Mouse (Mus musculus) cerebral cortex, adult 2 months (tissue): Measurements from ENCODE around the gene Gm47996.

Source experiments
- WGBS: fragments of 180-500 bp; shearing (Covaris S2); methylation state at CpG from one replicate; pipeline ENCODE4 v1.1.7; 2018; 5-methylcytosine and 5-hydroxymethylcytosine counted together

Gene Gm47996

GRCm38 (mm10) chr1:151209824-151210355, at the start of gene Gm47996:
Gene Gm47996 (plus strand): TSS chr1:151210131.
- 98% methylated on average over 4 of the region's 8 CpGs for WGBS

GRCm38 (mm10) chr1:151166031-151166430, 43.9 kb upstream of the Gm47996 start:
- WGBS: 87% methylated on average over 8 of the region's 8 CpGs

- WGBS: 57% methylated on average over 12 of the region's 12 CpGs
Measured at GRCm38 (mm10) chr1:151167297-151168047, 42.5 kb upstream of the Gm47996 start.

DNA sequence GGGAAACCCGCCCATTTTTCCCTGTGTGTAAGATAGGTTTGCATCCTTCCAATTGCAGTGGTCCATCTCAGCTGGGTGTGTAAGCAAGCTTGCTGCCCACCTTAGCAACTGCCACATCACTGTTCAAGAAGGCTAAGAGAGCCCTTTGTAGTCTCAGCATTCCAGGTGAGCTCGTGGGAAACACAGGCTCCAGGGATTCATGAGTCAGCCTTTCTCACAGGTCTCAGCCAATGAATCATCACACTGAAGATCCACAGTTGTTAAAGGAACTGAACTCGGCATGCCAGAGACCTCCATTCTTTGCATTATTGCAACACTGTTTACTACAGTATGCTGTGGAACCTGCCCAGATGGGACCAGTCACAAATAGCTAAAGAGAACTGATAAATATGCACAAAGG, 41.3 kb upstream of the Gm47996 start:
- WGBS: 65% methylated on average over 3 of the region's 3 CpGs

DNA sequence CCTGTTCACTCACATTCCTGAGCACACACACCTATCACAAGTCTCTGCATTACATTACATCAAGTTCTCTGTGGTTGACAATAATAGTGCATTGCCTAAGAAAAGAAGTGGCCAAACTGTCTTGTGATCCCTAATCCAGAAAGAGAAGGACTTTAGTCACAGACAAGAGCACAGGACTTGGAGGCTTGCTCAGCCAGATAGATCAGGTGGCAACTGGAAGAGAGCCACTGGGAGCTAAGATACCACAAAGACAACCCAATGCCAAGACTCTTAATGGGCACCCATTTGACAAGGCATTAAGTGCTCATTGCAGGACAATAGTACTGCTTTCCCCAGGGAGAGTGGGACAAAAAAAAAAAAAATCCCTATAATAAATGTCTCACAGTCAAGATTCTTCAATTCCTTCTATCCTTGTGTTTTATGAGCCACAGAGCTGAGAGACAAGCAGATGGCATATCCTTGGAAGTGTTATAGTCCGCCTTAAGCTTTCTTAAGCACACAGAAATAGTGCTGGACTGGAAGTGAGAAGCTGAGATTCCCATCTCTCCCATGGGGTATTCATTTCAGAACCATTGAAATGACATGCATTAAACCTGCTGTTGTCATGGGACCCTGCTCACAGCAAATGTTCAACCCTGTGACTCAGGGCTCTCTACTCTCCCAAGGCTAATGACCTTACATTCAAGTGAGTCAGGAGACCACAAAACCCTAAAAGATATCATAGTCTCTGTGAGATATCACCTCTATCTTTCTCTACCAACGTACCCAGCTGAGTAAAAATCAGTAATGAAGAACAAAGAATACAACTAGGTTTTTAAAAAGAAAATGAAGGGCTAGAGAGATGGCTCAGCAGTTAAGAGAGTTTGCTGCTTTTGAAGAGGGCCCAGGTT, 38.1 kb upstream of the Gm47996 start:
- 68% methylated on average over 2 of the region's 2 CpGs for WGBS

- WGBS: 32% methylated on average over 10 of the region's 10 CpGs
Measured at GRCm38 (mm10) chr1:151177030-151177936, 32.6 kb upstream of the Gm47996 start.

- 49% methylated on average over 4 of the region's 4 CpGs for WGBS
Measured at GRCm38 (mm10) chr1:151177937-151178271, 32.0 kb upstream of the Gm47996 start.

DNA sequence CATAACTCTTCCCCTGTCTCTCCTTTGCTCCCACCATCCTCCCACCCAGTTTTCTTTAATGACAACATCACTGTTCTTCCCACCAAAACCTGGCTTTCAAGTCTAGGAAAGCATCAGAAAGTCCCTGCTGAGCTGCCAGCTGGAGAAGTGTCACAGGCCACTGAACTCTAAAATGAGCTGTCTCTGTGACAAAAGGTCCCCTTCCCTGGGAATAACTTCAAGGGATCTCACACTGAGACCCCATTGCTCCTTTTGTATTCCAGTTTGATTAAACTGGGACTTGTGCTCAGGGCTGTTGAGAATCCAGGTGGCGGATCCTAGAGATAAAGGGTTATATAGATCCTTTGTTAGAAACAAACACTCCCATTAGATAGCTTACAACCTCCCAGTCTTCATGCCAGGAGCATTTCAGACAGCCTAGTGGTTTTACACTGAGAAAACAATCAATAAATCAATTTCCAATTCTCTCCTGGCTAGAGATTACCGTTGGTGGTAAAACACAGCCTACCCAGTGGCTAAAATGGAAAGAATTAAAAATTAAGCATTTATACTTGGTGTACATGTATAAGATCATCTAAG, 31.3 kb upstream of the Gm47996 start:
- 87% methylated on average over 2 of the region's 2 CpGs for WGBS

DNA sequence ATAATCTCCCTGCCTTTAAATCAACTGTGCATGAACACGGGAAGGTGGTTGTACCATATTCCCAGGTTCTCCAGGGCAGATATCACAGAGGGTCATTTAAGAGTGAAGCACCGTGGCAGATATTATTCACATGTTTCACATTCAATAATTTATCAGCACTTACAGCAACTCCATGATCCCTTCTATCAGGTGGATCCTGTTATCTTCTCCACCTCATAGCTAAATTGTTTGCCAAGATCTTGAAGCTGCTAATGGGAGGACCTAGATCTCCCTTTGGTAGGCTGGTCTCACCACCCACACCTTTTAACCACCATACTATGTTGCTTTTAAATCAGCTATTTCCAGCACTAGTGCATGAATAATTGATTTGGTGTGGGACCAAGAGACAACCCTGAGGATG, 29.8 kb upstream of the Gm47996 start:
- WGBS: 94% methylated on average over 2 of the region's 2 CpGs

DNA sequence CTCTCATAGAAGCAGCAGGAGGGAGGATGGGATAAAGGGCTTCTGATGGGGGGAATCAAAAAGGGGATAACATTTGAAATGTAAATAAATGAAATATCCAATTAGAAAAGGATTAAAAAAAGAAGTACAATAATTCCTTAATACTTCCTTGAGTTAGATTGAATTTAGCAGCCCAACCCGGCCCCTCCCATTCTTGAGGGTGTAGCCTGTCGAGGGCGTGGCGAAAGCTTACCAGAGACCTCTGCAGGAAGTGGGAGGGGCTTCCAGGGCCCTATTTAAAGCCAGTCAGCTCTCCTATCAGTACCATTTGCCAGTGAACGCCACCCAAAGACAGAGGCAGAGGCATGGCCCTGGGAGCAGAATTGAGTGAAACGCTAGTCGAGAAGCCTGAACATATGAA, 27.7 kb upstream of the Gm47996 start, which contains the start of gene Gm47985:
TSS of gene Gm47985 (plus strand) at position 272 of the 400 bp plus-strand sequence.
- no CpG with 5 or more reads among the region's 7 CpGs for WGBS

DNA sequence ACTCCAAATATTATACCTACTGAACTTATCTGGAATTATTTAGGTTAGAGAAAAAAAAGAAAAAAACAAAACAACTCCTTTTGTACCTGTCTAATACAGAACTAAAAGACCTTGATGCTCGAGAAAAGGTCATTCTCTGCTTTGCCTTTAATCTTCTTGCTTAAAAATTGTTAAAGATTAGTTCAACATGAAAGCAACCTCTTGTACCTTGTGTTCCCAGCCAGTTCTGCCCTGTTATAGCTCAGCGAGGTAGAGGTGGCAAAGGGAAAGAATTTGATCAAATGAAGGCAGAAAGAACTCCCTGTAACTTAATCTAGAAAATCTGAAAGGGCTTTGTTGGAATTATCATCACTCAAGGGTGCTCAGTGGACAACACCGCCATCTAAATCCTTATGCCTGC, 23.7 kb upstream of the Gm47996 start:
- 89% methylated on average over 3 of the region's 3 CpGs for WGBS

- WGBS: 78% methylated on average over 4 of the region's 4 CpGs
Measured at GRCm38 (mm10) chr1:151186879-151187424, 23.0 kb upstream of the Gm47996 start.

- 85% methylated on average over 4 of the region's 4 CpGs for WGBS
Measured at GRCm38 (mm10) chr1:151188469-151188868, 21.5 kb upstream of the Gm47996 start.

DNA sequence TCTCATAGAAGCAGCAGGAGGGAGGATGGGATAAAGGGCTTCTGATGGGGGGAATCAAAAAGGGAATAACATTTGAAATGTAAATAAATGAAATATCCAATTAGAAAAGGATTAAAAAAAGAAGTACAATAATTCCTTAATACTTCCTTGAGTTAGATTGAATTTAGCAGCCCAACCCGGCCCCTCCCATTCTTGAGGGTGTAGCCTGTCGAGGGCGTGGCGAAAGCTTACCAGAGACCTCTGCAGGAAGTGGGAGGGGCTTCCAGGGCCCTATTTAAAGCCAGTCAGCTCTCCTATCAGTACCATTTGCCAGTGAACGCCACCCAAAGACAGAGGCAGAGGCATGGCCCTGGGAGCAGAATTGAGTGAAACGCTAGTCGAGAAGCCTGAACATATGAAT, 17.9 kb upstream of the Gm47996 start, which contains the start of gene Gm8947:
TSS of gene Gm8947 (plus strand) at position 302 of the 400 bp plus-strand sequence.
- WGBS: 100% methylated on average over 2 of the region's 7 CpGs

DNA sequence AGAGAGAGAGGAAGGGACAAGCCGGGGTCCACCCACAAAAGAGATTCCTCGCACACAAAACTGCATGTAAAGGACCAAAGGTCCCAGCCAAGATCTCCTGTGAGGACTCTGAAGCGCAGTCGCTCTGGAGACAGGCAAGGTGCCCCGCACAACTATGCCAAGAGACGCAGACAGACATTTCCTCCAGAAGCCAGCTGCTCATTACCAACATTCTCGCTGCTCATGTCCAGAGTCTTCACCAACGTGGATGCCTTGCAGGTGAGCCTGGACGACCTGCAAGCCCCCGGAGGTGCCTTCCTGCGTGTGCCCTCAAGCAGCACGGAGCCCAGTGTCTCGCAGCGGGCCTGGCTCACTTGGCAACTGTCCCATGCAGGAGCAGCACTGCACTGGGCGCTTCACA, 17.2 kb upstream of the Gm47996 start:
- WGBS: 91% methylated on average over 15 of the region's 15 CpGs

DNA sequence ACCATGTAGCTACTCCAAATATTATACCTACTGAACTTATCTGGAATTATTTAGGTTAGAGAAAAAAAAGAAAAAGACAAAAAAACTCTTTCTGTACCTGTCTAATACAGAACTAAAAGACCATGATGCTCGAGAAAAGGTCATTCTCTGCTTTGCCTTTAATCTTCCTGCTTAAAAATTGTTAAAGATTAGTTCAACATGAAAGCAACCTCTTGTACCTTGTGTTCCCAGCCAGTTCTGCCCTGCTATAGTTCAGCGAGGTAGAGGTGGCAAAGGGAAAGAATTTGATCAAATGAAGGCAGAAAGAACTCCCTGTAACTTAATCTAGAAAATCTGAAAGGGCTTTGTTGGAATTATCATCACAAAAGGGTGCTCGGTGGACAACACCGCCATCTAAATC, 13.9 kb upstream of the Gm47996 start:
- WGBS: 84% methylated on average over 4 of the region's 4 CpGs

DNA sequence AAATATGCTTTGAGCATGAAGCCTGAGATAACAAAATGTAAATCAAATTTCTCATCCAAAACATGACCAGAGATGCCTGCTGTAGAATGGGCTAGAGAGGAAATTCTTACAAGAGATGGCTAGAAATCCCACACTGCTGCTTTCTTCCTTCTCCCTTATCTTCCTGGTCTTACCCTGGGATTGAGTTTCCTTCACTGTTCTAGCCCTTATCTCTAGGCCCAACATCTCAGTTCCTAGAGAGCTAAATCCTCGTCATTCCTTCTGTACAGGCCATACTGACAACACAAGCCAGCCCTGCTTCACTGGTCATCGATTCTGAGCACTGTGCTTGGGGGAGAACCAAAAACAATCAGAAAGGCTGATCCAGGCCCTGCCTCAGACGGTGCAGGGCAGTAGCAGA, 13.2 kb upstream of the Gm47996 start:
- WGBS: 97% methylated on average over 3 of the region's 3 CpGs

- 100% methylated on average over 1 of the region's 4 CpGs for WGBS
Measured at GRCm38 (mm10) chr1:151198120-151198519, 11.8 kb upstream of the Gm47996 start, which contains the start of gene Gm47995. Gene Gm47995 (plus strand): TSS chr1:151198448.

- 79% methylated on average over 4 of the region's 5 CpGs for WGBS
Measured at GRCm38 (mm10) chr1:151202771-151203170, 7.2 kb upstream of the Gm47996 start.

DNA sequence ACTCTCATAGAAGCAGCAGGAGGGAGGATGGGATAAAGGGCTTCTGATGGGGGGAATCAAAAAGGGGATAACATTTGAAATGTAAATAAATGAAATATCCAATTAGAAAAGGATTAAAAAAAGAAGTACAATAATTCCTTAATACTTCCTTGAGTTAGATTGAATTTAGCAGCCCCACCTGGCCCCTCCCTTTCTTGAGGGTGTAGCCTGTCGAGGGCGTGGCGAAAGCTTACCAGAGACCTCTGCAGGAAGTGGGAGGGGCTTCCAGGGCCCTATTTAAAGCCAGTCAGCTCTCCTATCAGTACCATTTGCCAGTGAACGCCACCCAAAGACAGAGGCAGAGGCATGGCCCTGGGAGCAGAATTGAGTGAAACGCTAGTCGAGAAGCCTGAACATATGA, 6.1 kb upstream of the Gm47996 start, which contains the start of gene 3110040M04Rik:
TSS of gene 3110040M04Rik (plus strand) at position 304 of the 400 bp plus-strand sequence.
- no CpG with 5 or more reads among the region's 6 CpGs for WGBS

GRCm38 (mm10) chr1:151208493-151208892, 1.4 kb upstream of the Gm47996 start:
- WGBS: 65% methylated on average over 4 of the region's 5 CpGs
